Mouse (Mus musculus): ENCODE measurements around the gene Gdf15. TPM values are rescaled to one million over a fixed set of nuclear protein-coding genes. Genes with fewer than 3 reads are reported as not detected.
"Not testable (repeated sequence)": the region's sequence is repeated elsewhere in the genome, so short reads cannot be mapped to it uniquely, and the experiment has no call there.

Gdf15 gene
- total RNA-seq, 1 experiment from 2014 or later: 0.19 TPM

DNA sequence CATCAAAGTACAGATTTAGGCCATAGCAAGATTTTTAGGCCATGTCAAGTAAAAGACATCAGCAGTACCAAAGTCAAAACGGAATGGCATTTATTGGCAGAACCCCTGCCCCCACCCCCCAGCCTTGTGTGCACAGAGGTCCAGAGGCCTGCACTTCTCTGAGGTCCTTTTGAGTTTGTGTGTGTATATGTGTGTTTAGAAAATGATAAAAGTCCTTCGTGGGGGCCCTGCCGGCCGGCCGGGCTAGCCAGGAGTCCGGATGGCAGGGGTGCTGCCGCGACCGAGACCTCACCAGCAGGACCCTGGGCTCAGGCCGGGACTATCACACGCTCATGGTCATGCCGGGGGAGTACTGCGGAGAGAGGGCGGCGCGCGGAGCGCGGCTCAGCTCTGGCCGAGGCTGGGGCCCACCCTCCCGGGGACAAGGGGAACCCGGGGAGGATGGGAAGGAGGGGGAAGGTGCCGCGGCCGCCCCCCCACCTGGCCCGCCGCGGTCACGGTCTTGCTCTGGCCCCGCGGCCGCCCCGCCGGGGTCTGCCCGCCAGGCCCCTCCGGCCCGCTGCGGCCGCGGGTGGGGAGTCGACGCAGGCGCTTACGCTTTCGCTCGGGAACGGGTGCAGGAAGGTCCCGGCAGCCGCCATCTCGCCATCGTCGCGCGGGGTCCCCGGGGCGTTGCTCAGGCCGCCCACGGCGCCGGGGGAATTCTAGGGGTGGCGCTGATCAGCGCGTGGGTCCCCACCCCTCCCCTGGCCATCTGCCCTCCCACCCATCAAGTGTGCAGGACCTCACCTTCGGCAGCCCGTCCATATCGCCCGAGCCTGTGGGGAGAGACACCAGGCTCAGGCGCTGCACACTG, 34.6 kb downstream of the Gdf15 start:
- no peak for ATAC-seq (replicated peaks; ENCODE audit: insufficient number of reproducible peaks, low FRiP score, low TSS enrichment, poor library complexity, severe bottlenecking)

DNA sequence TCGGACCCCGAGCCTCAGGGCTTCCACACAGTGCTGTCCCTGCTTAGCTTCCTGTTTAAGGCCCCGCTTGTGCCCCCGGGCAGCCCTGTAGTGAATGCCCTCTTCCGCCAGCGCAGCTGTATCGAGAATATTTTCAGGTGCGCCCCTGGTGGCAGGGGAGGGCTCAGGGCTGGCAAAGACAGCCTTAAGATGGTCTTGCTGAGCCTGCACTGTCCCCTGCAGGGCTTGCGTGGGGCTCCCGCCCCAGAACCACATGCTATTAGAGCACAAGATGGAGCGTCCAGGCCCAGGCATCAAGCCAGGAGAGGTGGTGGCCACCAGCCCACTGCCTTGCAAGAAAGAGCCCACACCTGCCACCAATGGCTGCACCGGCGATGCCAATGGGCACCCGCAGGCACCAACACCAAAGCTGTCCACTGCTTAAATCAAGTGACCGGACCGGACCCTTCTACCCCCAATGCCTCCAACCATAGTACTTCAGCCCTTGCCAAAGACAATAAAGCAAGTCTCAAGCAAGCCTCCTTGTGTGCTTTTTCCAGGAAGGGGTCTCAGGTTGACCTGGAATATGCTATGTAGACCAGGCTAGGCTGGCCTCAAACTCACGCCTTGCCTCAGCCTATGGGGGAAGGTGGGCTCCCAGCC, 35.4 kb downstream of the Gdf15 start:
- ATAC-seq (replicated peaks; ENCODE audit: insufficient number of reproducible peaks, low FRiP score, low TSS enrichment, poor library complexity, severe bottlenecking): no peak

DNA sequence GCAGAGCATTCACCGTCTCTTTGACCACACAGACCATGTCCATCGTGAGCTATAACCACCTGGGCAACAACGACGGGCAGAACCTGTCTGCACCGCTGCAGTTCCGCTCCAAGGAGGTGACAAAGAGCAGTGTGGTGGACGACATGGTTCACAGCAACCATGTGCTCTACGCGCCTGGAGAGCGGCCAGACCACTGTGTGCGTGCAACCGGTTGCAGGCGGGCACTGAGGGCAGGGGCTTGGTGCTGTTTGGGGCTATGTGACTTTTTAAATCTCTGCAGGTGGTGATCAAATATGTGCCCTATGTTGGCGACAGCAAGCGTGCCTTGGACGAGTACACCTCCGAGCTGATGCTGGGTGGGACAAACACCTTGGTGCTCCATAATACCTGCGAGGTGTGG, 36.0 kb downstream of the Gdf15 start:
- no peak for ATAC-seq (replicated peaks; ENCODE audit: insufficient number of reproducible peaks, low FRiP score, low TSS enrichment, poor library complexity, severe bottlenecking)

DNA sequence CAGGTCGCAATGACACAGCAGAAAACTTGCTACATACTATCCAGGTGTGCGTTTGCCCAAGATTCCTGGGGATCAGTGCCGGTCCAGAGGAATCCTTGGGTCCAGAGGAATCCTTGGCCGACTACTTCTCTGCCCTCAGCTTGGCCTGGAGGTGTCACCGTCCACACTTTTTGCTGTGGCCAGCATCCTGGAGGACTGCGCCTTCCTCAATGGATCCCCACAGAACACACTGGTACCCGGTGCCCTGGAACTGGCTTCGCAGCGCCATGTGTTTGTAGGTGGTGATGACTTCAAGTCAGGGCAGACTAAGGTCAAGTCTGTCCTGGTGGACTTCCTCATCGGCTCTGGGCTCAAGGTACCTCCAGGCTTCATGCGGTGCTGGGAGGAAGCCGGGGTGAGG, 36.4 kb downstream of the Gdf15 start:
- ATAC-seq (replicated peaks; ENCODE audit: insufficient number of reproducible peaks, low FRiP score, low TSS enrichment, poor library complexity, severe bottlenecking): no peak

DNA sequence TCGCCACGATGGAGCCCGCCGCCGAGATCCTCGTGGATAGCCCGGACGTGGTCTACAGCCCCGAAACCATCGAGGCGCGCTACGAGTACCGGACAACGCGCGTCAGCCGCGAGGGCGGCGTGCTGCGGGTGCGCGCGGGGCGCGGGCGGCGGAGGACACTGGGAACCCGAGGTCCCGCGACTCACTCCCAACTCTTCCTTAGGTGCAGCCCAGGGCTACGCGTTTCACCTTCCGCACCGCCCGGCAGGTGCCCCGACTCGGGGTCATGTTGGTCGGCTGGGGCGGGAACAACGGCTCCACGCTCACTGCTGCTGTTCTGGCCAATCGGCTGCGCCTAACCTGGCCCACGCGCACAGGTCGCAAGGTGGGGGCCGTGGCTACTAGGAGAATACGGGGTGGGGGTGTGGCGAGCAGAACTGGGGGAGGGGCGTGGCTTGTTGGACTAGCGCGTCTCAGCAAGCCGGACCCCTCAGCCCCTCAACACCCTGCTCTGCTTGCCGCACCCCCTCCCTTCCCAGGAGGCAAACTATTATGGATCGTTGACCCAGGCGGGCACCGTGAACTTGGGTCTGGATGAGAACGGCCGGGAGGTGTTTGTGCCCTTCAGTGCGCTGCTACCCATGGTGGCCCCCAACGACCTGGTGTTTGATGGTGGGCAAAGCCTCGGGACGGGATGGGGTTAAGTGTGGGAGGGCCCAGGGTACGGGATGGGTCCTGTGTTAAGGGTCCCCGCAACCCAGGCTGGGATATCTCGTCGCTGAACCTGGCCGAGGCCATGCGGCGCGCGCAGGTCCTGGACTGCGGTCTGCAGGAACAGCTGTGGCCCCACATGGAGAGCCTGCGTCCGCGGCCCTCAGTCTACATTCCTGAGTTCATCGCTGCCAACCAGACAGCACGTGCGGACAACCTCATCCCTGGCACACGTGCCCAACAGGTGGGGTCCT, 37.4 kb downstream of the Gdf15 start:
- no peak for ATAC-seq (replicated peaks; ENCODE audit: insufficient number of reproducible peaks, low FRiP score, low TSS enrichment, poor library complexity, severe bottlenecking)

DNA sequence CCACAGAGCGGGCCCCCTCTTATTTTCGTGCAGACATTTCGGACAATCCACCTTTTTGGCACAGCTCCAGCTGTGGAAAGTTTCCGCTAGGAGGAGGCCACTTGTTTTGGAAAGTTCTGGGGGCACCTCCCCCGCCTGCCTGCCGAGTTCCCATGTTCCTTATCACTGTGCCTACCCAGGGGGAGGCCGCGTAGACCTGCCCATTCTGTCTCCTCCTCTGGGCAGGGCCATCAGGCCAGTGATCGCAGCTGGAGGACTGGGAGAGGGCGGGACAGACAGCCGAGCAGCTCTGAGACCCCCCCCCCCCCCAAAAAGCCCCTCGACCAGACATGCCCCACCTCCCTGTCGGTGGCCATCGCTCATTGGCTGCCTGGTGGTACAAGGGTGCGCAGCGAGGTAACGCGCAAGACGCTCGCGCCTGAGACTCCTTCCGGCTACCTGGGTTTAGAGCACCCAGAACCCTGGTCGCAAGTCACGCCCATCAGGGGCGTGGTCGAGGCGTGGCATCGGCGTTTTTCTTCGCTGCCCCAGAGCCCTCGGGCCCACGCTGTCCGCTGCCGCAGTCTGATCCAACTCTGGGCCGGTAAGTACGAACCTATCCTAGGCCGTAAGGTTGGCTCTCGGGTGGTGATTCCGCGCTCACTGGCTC, 38.2 kb downstream of the Gdf15 start, which contains the start of gene Isyna1:
Gene Isyna1, plus strand, starts transcription at position 413 of the 649 bp plus-strand sequence.
- ATAC-seq (replicated peaks; ENCODE audit: insufficient number of reproducible peaks, low FRiP score, low TSS enrichment, poor library complexity, severe bottlenecking): peak; percentile 77

DNA sequence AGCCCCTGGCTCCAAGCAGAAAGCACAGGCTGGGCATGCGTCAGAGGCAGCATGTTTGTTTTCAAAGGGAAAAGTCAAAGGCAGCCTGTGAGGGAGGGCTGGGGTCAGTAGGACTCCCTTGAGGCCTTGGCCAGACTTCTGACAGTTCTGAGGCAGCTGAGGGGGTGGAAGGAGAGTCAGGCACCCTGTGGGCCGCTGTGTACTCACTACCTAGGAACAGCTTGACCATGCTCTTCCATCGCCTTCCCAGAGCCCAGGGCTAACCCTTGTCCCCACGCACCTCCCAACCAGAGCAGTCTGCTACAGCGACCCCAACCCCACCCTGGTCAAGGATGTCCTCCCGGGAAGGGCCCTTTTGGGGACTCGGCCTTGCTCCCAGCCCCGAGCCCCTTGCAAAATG, 39.1 kb downstream of the Gdf15 start:
- no peak for ATAC-seq (replicated peaks; ENCODE audit: insufficient number of reproducible peaks, low FRiP score, low TSS enrichment, poor library complexity, severe bottlenecking)

DNA sequence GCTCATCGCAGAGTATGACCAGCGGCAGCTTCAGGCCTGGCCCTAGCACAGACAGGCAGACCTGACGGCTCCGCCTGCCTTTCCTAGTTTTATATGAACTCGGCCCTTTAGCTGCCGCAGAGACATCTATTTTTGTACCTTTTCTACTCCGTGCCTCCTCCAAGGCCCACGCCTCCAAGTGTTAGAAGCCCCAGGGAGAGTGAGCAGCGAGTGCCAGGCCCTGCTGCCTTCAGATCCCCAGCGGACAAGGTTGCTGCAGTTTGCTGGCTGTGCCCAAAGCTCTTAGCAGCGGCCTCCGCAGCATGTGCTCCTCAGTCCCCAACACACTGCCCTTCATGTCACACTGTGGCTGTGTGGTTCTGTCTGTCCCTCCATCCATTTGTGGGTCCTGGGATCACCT, 40.7 kb downstream of the Gdf15 start:
- ATAC-seq (replicated peaks; ENCODE audit: insufficient number of reproducible peaks, low FRiP score, low TSS enrichment, poor library complexity, severe bottlenecking): no peak

DNA sequence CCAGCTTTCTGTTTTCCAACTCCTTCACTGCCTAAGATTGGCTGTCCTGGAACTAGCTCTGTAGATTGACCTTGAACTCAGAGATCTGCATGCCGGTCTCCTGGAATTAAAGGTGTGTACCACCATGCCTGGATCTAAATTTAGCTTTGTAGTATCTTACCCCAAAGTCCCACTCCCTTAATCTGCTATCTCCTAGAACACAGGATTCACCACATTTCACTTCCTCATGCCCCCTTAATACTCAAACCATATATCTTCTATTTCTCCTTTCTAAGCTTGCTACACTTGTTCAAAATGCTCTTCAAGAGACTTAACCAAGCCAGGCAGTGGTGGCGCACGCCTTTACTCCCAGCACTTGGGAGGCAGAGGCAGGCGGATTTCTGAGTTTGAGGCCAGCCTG, 44.3 kb downstream of the Gdf15 start:
- not testable (repeated sequence) for ATAC-seq (replicated peaks; ENCODE audit: insufficient number of reproducible peaks, low FRiP score, low TSS enrichment, poor library complexity, severe bottlenecking)

DNA sequence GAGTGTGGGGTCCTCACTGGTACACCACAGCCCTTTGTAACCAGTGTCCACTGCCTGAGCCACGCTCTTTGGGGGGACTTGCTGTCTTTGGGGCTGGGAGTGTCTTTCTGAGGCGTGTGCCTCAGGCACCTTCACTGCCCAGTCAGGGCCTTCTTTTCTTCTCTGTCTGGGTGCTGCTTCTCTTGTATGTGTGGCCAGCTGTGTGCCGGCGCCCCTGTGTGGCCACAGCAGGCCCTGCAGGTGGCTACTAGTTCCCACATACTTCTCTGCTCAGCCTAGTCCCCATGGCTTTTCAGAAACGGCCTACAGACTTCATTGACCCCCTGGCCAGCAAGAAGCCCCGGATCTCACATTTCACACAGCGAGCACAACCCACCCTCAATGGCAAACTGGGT, 47.0 kb downstream of the Gdf15 start:
- ATAC-seq (replicated peaks; ENCODE audit: insufficient number of reproducible peaks, low FRiP score, low TSS enrichment, poor library complexity, severe bottlenecking): peak; percentile 70

DNA sequence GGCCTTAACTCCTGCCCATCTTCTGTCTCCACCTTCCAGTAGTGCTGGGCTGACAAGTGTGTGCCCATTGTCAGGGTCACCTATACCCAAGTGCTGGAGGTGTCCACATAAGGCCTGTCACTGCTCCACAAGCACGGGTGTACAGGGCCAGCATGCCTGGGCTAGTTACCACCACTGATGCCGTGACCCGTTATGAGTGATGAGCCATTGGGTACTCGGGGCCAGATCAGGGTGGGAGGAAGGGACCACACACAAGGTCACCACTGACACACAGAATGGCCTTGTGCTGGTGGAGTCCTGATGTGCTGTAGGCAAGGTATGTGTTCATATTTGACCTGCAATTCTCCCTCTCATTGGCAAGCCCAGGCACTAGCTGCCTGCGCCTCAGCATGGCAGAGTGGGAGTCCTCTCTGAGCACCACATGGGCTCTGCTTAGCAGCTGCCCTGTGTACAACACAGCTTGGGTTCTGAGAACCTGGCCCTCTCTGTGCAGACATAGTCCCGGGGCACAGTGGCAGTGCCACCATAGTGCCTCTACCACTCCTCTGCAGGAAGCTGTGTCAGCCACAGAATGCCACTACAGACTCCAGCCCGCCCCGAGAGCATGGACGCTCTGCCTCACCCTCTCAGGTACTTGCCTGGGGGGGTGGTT, 47.5 kb downstream of the Gdf15 start:
- ATAC-seq (replicated peaks; ENCODE audit: insufficient number of reproducible peaks, low FRiP score, low TSS enrichment, poor library complexity, severe bottlenecking): 0 out of 2 replicates have a peak, but pooled peaks have one; percentile 10

DNA sequence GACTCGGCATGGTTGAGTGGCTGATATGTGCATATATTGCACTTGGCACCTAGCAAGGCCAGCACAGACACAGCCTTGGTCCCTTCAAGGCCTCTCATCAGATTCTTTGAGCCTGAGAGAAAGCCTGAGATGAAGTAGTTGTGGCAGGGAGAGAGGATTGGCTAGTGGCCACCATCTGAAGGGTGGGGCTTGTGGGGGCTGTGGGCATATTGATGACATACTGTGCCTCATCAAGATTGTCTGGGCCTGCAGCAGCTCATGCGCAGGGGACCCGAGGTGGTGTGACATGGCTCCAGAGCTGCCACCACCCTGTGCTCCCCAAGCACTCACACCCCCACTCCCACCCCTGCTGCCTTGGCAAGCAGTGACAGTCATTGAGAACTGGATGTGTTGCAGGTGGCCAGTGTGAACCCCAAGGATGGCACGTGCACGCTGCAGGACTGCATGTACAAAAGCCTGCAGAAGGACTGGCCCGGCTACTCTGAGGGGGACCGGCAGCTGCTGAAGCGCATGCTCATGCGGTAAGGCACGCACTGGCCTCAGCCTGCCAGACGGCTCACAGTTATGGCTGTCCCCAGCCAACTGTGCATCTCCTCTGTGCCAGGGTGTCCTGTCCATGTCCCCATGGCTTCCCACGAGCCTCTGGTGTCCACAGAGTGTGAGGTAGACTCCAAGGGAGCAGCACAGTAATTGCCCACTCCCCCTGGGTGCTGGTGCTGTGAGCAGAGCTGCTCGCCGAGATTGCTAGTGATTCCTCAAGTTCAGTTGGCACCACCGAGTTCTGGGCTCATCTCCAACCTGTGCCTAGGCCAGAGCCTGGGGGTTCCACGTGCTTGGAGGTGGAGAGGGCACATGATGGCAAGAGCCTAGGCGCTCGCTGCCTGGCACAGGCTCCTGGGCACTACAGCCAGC, 48.5 kb downstream of the Gdf15 start:
- ATAC-seq (replicated peaks; ENCODE audit: insufficient number of reproducible peaks, low FRiP score, low TSS enrichment, poor library complexity, severe bottlenecking): no peak

Other genes starting within 250 kb of the Gdf15 start
- gene Crtc1, start 192.9 kb downstream of the Gdf15 start, total RNA-seq (2017): 1.8 to 7.0 TPM (median 6.5 TPM) in 3 replicates
- gene Klhl26, start 155.5 kb downstream of the Gdf15 start, total RNA-seq (2017): 3.3 to 8.3 TPM (median 3.4 TPM) in 3 replicates
- not detected in 3 replicates for gene Tmem59l, start 145.1 kb downstream of the Gdf15 start, total RNA-seq (2017)
- gene Crlf1, start 139.3 kb downstream of the Gdf15 start, total RNA-seq (2017): not detected in 3 replicates
- 16.6 to 32.7 TPM (median 26.1 TPM) in 3 replicates for gene Rex1bd, start 125.7 kb downstream of the Gdf15 start, total RNA-seq (2017)
- 1,178 to 1,886 TPM (median 1,315 TPM) in 3 replicates for gene Uba52, start 121.7 kb downstream of the Gdf15 start, total RNA-seq (2017)
- 147 to 174 TPM (median 173 TPM) in 3 replicates for gene Fkbp8, start 104.7 kb downstream of the Gdf15 start, total RNA-seq (2017)
- gene Kxd1, start 104.5 kb downstream of the Gdf15 start, total RNA-seq (2017): 63.0 to 84.2 TPM (median 67.0 TPM) in 3 replicates
- 13.9 to 16.9 TPM (median 15.1 TPM) in 3 replicates for gene Ell, start 93.0 kb downstream of the Gdf15 start, total RNA-seq (2017)
- gene Isyna1, start 38.1 kb downstream of the Gdf15 start, total RNA-seq (2017): 9.3 to 16.3 TPM (median 15.3 TPM) in 3 replicates
- 83.1 to 151 TPM (median 94.1 TPM) in 3 replicates for gene Ssbp4, start 23.6 kb downstream of the Gdf15 start, total RNA-seq (2017)
- 28.5 to 42.6 TPM (median 42.2 TPM) in 3 replicates for gene Lrrc25, start 16.3 kb downstream of the Gdf15 start, total RNA-seq (2017)
- gene Pgpep1, start 27.9 kb upstream of the Gdf15 start, total RNA-seq (2017): 2.3 to 4.9 TPM (median 3.3 TPM) in 3 replicates
- 69.1 to 93.3 TPM (median 80.9 TPM) in 3 replicates for gene Lsm4, start 40.8 kb upstream of the Gdf15 start, total RNA-seq (2017)
- 131 to 182 TPM (median 168 TPM) in 3 replicates for gene Jund, start 66.5 kb upstream of the Gdf15 start, total RNA-seq (2017)
- gene Iqcn, start 71.0 kb upstream of the Gdf15 start, total RNA-seq (2017): 0.67 to 0.78 TPM in 2 of 3 replicates, not detected in the other
- gene Gm3336, start 86.1 kb upstream of the Gdf15 start, total RNA-seq (2017): not detected in 3 replicates
- gene Pde4c, start 91.3 kb upstream of the Gdf15 start, total RNA-seq (2017): 0.10 to 0.19 TPM in 2 of 3 replicates, not detected in the other
- 0.85 to 5.4 TPM (median 2.5 TPM) in 3 replicates for gene Rab3a, start 122.2 kb upstream of the Gdf15 start, total RNA-seq (2017)
- gene Mpv17l2, start 128.5 kb upstream of the Gdf15 start, total RNA-seq (2017): 2.0 to 11.3 TPM (median 4.8 TPM) in 3 replicates
- gene Pik3r2, start 144.3 kb upstream of the Gdf15 start, total RNA-seq (2017): 5.5 to 12.7 TPM (median 10.3 TPM) in 3 replicates
- gene Mast3, start 172.6 kb upstream of the Gdf15 start, total RNA-seq (2017): 9.6 to 28.2 TPM (median 11.6 TPM) in 3 replicates
- gene Il12rb1, start 176.0 kb upstream of the Gdf15 start, total RNA-seq (2017): 2.7 to 11.0 TPM (median 7.9 TPM) in 3 replicates
- gene Arrdc2, start 207.3 kb upstream of the Gdf15 start, total RNA-seq (2017): 24.6 to 27.9 TPM (median 26.7 TPM) in 3 replicates
- not detected in 3 replicates for gene Kcnn1, start 230.8 kb upstream of the Gdf15 start, total RNA-seq (2017)
- gene Ccdc124, start 241.5 kb upstream of the Gdf15 start, total RNA-seq (2017): 32.1 to 34.0 TPM (median 32.6 TPM) in 3 replicates